Mouse (Mus musculus) right cerebral cortex, adult 18-20 months (tissue): ENCODE results near the gene Wwp2.
"Not testable (repeated sequence)": the region's sequence is repeated elsewhere in the genome, so short reads cannot be mapped to it uniquely, and the experiment has no call there.

Experiments
- DNase-seq: peaks from one replicate; pipeline ENCODE4 v3.0.0; 2022; ENCODE audit warnings: mixed read lengths

Wwp2 gene

DNA sequence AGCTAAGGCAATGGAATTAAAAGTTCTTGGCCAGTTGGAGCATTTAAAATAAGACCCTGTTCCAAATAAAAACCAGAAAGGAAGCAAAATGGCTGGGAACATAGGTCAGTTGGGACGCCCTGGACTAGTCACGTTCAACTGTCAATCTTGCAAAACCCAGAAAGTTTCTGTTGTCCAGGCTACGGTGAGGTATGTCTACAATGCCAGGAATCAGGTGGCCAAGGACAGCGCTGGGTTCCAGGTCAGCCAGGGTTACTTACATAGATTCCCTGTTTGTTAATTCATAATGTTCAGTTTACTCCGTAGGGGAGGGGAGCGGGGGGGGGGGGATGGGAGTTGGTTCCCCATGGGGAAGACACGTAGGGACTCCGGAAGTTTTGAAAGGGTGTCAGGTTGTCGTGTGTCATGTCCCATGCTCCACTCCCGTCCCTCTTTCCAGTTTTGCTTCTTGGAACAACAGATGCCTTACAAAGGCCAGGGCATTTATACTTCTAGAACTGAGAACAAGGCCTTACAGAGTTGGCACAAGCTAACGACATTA, 674 bp upstream of the Wwp2 start:
- no peak for DNase-seq

DNA sequence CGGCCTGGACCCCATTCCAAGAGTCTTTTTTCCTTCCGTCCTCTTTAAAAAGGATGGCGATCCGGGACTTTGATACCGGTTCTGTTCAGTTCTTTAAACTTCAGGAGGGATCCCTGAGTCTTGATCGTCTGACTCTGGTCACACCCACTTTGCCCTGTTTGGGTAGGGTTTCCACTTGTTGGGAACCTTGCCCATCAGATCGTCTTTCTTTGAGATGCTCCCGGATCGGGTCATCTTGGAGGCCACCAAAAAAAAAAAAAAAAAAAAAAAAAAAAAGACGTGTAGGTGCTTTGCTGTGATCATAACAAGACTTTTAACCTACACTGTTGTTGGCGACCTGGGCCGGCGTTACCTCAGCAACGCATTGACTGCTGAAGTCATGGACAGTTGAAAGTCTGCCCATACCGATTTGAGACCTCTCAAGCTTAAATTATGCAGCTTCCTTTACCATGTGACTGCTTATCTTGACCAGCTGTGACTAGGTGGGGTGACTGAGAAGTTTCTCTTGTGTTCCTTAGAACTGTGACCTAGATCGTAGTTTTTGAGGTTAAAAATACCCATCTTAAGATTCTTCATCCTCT, 766 bp downstream of the Wwp2 start:
- no peak for DNase-seq

DNA sequence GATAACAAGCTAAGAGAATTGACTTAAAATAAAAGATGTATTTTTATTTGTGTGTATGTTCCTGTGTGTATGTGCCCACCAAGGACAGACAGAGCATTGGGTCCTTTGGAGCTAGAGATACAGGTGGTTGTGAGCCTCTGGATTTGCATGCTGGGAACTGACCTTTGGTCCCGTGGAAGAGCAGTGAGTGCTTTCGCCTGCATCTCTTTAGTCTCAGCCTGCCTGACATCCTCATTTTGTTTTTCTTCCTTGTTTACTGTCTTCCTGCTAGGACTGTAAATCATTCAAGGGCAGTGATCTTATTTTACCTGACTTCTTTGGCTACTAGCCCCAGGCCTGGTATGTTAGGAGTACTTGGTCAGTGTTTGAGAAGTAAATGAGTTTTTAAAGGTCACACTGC, 1.5 kb downstream of the Wwp2 start:
- no peak for DNase-seq

DNA sequence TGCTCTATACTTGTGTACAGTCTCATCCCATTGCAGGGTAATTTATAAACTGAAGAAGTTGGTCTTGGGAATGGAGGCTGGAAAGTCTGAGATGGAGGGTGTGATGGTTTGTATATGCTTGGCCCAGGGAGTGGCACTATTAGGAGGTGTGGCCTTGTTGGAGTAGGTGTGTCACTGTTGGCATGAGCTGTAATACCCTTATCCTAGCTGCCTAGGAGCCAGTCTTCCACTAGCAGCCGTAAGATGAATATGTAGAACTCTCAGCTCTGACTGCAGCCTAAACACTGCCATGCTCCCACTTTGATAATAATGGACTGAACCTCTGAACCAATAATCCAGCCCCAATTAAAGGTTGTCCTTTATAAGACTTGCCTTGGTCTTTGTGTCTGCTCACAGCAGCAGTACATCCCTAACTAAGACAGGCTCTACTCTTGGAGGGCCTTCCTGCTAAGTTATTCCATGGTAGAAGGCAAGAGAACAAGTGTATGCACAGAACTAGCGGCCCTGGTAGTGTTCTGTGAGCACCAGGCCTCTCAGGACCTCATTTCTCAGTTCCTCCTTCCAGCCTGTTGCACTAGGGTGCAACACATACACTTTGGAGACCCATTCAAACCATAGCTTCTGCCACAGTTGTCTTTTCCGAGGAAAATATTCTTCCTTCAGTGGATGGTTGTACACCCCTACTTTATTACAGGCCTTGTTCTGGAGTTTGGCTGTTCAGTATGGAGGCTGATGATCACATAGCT, 3.9 kb downstream of the Wwp2 start:
- no peak for DNase-seq

DNA sequence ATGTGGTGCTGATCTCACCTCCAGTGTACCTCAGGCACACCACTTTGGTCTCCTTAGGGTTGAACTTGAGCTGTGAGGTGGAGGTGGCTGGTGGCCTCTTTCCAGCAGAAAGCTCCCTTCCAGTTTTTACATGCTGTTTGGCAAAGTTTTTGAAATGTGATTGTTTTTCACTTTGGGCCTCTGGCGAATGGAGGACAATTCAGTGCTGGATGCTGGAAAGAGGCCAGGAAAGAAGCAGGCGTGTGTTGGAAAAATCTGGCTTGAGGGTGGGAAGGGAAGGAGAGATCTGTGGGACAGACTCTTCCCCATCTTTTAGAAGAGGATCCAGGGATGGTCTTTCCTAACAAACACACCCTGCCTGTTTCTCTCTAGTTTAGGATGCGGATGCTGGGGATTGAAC, 8.5 kb downstream of the Wwp2 start:
- DNase-seq: peak; percentile 12

DNA sequence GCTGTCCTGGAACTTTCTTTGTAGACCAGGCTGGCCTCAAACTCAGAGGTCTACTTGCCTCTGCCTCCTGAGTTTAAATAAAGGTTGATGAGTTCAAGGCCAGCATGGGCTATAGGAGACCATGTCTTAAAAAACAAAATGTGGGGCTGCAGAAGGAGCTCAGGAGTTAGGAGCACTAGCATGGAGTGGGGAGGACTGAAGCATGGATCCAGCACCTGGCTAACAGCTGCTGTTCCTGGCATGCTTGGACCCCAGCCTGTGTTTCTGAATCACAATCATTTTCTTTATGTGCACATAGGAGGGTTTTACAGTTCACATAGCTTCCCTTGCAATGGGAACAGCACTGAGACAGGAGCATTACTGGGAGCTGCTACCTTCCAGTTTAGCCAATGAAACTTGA, 11.5 kb downstream of the Wwp2 start:
- DNase-seq: no peak

DNA sequence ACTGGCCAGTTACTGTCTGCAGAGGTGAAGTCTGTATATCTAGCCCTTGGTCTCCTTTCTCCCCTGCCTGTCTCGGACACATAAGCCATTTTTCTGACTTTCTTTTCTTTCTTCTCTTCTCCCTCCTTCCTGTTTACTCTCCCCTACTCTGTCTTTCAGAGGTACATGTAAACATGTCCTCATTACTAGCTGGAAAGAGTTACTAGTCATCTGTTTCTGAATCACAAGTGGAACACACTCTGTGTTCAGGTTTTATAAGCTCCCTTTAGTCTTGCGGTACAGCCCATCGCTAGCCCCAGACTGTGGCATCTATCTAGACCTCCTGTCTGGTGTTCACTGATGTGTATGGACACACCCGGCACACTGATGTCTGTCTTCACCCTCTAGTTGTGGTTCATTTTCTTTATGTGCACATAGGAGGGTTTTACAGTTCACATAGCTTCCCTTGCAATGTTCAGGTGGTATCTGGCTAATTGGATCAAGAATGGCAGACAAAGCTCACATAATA, 12.3 kb downstream of the Wwp2 start:
- DNase-seq: no peak

DNA sequence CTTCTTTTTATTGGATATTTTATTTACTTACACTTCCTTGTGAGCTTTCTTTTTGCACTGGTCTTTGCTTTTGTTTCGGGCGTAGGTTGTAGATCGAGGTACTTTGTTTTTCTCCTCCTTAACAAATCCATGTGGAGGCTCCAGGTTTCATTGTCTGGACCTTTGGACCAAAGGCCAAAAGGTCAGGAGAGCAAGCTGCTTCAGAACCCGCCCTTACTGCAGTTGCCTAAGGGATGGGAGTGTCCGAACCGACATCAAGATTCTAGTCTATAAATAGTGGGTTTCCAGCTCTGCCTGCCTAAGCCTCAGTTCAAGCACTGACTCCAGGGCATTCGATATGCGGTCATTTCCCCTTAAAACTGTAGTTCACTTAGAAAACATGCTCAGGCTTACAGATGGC, 13.0 kb downstream of the Wwp2 start:
- no peak for DNase-seq

DNA sequence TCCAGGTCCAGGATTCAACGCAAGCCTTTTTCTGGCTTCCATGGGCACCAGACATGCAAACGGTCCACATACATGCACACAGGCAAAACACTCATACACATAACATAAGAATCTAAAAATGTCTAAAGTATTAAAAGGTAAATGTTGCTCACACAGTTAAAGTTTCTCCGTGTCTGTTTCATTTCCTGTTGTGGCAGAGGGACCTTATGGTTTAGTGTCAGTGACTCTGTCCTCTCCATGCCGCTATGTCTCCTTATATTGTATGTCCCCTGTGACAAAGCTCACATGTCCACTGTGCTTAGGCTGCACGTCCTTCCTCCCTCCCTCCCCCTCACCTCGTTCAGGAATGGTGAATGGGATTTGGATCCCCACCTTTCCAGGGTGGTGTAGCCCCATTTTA, 13.5 kb downstream of the Wwp2 start:
- no peak for DNase-seq

DNA sequence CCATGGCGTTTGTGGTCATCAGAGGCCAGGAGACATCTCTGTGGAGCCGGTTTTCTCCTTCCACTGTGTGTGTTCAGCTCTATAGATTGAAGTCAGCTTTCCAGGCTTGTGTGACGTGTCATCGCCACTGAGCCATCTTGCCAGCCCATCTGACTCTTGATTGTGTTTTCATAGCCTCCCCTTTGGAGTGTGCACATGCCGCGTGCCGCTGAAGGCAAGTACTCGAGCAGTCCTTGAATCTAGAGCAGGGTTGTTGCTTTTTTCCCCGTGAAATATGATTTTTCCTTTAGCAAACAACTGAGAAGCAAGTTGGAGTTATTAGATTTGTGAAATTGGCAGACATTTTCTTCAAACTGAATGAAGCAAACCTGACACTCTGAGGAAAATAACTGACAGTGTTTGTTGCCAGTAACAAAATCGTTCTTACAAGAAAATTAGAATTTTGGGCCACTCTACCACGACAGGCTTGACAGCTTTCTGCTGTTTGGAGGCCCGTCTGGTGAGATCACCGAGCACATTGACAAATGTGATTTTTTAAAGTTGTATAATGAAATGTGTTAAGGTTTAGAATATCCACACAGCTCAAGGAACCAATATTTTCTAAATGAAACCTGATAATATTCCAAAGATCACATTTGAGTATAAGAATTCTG, 15.4 kb downstream of the Wwp2 start:
- DNase-seq: no peak

DNA sequence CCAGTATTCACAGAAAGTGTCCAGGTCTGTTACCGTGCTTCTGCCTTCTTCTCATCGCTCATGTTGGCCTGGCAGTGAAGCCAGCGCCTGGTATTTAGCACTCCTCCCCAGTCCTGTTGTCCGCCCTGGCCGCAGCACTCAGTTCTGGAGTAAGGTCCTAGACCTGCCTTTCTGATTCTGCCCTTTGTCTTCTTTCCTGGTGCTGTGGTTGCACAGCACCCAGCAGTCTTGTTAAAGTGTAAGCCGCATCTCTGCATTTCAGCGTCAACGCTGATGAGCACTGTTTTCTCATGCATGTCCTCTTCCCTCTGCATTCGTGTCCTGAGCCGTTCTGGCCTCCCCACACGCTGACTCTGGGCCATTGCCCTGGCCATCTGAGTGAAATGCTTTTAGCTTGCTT, 17.2 kb downstream of the Wwp2 start:
- no peak for DNase-seq

DNA sequence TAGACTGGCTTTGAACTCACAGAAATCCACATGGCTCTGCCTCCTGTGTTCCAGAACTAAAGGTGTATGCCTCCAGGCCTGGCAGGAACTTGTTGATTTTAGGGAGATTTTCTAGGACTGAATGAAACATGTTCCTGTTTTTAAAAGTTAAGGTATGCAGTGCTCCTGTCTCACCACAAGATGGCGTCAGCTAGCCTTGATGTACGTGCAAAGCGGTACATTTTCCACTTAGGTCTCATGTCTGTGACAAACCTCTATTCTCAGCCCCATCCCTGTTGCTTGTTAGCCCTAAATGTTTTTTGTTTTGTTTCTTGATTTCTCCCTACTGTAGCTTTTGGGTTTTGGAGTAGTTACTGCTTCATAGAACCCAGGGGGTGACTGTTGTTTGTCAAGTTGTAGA, 19.1 kb downstream of the Wwp2 start:
- peak; percentile 38 for DNase-seq

DNA sequence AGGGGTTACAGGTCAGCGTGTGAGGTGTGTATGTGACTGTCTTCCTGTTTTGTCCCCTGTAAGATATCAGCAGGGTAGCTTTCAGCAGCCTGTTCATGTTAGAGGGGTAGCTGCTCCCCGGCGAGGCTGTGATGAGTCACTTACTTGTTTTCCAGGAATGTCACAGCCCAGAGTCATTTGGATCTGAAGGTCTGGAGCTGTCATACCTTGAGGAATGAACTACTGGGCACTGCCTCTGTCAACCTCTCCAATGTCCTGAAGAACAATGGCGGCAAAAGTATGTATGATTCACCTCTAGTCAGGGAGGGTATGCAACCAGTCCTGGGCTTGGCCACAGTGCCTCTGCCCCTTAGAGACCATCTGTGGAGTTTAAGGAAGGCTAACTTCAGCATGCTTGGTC, 21.6 kb downstream of the Wwp2 start:
- DNase-seq: no peak

DNA sequence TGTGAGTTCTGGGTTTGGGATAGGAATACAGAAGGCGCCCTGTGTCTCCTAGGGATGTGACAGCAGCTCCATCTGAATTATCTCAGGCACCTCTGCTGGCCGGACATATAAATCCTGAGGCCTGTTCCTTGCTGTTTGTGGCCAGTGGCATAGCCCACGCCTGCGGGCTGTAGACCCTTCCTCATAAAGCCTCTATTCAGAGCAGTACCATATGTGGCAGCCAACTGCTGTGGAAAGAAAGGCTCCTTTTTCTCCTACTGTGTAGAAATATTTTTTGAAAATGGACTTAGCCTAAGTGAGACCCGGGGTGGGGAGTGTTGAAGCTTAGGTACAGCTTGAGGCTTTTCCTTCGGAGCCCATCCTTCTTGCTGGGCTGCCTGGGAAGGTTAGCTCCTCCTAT, 22.1 kb downstream of the Wwp2 start:
- DNase-seq: no peak

DNA sequence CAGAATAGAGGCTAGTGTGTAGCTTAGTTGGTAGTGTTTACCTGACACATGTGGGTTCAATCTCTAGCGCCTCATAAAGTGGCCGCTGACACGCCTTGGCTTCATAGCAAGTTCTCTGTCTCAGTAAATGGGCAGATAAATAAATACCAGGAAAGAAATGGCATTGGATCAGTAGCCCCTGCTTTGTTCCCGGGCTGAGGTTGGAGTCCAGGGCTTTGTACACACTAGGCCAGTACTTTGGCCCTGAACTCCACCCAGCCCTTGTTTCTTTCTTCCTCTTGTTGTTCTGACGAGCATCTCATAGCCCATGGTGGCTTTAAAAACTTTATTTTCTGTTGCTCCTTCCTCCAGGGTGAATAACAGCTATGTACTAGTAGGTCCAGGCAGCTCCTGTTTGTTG, 26.3 kb downstream of the Wwp2 start:
- no peak for DNase-seq

DNA sequence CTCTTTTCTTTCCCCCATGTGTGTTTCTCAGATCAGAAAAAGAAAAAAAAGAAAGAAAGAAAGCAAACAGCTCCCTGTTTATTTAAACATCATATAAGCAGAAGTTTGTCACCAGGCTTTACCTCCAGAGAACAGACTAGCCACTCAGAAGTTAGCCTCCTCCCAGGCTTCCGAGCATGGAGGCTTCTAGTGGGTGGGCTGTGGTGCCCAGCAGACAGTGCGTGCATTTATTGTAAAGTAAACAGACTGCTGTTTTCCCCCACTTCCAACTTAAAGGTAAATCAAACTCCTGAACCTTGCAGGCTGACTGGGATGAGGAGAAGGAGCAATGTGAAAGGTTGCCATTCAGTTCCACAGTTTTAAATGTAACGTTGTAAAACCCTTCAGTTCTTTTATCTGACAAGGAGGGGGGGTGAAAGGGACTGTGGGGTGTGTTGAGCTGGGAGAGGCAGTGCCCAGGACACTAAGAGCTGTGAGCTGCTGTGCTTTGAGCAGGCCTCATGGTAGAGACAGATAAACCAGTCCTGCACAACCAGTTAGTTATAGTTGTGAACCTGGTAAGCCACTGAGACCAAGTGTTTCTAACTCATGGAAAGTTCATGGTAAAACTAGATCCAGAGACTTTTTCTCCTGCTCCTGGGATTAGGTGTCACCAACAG, 29.3 kb downstream of the Wwp2 start:
- DNase-seq: no peak

DNA sequence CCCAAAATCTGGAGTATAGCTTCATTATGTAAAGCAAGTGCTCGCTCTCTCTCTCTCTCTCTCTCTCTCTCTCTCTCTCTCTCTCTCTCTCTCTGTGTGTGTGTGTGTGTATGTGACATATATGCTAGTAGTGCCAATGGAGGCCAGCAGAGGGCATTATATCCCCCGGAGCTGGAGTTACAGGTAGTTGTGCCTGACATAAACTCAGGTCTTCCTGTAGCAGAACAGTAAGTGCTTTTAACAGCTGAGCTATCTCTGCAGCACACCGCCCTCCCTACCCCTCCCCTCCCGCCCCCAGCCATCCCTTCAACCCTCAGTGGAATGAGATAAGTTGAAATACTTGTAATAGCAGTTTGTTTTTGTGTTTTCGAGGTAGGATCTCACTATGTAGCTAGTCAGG, 30.5 kb downstream of the Wwp2 start:
- no peak for DNase-seq

DNA sequence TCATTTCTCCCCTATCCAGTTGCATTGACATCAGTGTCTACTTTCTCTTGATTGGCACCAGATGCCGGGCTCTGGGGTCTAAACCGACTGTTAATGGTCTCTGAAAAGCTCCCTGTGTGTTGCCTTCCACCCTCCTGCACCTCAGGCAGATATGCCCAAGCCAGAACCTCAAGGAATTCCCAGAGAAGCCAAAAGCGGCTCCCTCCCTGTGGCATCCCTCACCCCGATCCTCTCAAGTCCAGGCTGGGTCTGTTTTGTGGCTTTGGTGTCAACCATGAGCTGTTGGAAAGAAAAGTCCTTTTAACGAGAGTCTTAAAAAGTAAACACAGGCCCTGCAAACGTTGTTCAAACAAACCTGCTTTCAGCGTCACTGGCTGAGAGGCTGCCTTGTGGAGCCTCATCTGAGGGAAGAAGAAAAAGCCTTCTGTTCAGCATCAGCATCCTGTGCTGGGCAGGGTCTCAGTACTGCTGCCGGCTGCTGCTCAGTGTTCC, 32.7 kb downstream of the Wwp2 start:
- no peak for DNase-seq

DNA sequence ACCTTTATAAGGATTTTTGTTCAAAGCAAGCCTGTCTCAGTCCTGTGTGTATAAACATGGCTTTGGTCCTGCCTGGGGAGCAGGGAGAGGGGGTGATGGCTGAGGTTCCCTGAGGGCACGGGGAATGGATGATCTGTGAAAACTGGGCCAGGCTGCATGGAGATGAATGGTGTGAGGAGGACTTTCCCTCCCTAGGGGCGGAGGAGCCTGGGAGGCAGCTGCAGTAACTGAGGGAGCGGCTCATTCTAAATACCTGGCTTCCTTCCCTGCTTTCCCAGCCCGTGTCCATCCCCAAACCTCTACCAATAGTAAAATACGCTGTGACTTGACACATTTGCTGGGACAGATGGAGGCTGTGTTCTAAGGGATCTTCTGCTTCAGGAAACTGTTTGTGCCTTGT, 34.1 kb downstream of the Wwp2 start:
- no peak for DNase-seq

DNA sequence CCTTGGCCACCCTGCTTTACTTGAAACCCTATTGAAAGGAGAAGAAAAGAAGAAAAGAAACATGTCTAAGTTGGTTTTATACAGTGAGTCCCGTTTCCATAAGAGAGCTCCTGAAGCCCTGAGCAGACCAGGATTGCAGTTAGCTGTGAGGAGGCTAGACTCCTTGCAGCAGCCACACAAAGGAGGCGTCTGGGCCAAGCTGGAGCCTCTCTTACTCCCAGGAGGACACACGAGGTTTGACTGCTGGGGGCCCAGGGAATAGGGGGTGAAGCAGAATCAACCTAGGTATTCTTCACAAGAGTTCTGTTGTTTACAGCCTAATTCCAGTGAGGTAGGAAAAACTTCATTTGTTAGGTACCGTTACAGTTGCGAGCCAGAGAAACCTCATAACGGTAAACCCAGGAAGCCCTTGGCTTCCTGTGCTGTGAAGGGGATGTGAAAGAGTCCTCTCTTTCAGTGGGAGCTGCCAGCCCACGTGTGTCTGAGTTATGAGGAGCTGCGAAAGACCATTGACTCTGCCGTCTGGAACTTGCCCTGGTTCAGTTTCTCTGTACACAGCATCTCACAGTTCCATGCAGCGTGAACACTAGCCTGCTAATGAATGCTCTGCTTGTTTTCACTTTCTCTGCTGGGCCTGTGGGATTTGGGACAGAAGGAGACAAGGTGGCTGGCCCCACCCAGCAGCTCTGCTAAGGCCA, 36.4 kb downstream of the Wwp2 start:
- no peak for DNase-seq

DNA sequence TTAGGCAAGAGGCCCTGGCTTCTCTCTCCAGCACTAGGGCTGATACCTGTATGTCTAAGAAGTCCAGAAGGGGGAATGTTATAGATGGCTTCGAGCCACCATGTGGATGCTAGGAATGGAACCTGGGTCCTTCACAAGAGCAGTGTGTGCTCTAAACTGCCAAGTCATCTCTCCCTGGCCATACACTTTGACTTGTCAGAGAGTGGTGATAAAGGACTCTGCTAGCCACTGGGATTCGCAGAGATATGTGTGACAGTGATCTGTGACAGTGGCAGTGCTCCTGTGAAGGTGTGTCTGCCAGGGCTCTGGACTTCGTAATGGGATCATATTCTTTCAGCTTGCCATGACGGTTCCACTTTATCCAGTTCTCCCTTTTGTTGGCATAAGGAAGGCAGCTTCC, 37.2 kb downstream of the Wwp2 start:
- no peak for DNase-seq

DNA sequence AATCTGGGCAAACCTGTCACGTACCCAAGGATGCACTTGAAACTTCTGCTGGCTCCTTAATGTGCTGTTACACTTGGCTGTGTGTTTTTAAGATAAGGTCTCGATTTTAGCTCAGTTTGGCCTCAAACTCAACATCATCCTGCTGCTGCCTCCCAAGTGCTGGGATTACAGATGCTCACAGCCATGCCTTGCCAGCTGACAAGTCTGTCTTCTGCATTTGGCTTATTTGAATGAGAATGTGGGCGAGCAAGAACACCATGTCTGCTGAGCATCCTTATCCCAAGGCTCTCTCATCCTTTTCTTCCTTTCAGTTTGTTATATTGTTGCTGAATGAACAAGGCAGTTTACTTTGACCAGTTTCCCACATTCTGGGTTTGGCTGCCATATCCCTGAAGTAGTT, 39.4 kb downstream of the Wwp2 start:
- DNase-seq: peak; percentile 43

DNA sequence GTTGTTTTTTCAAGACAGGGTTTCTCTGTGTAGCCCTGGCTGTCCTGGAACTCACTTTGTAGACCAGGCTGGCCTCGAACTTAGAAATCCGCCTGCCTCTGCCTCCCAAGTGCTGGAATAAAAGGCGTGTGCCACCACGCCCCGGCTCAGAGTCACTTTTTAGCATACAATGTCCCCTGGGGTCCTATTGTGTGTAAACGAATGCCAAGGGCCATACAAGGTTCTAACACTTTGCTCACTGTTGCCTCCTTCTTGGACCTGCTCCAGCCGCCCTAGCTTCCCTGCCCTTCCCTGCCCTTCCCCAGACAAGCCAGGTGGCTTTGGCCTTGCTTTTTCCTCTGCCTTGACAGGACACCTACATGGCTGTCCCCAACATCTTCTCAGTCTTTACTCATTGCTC, 40.6 kb downstream of the Wwp2 start:
- not testable (repeated sequence) for DNase-seq
